Mouse (Mus musculus): ENCODE data around the gene Ninl. TPM values are rescaled to one million over a fixed set of nuclear protein-coding genes. Genes with fewer than 3 reads are reported as not detected.

Ninl gene
- total RNA-seq, 1 experiment: 22.4 TPM

- TF ChIP-seq ZC3H11A (IDR thresholded peaks at IDR 0.05; ENCODE audit: borderline replicate concordance, low read depth, low read length) (no peak), CHD2 (IDR thresholded peaks at IDR 0.05; ENCODE audit: low read depth, low read length) (no peak), ZNF384 (IDR thresholded peaks at IDR 0.05; ENCODE audit: low read depth, low read length) (no peak), MAFK (IDR thresholded peaks at IDR 0.05; ENCODE audit: insufficient read depth, low read depth, low read length) (no peak), HCFC1 (IDR thresholded peaks at IDR 0.05; ENCODE audit: borderline replicate concordance, insufficient read depth, low read length) (no peak)
- H3K4me1 ChIP-seq (ENCODE audit: control insufficient read depth in 2 of 2, insufficient read depth in 2 of 2, low read length in 2 of 2, poor library complexity in 1 of 2): 0 out of 4 replicates have a peak, but pooled peaks cover 0 to under 1% of the 10 kb centered on the region in 2 experiments
These were observed 112.0 kb downstream of the Ninl start for GRCm38 (mm10) chr2:150927038-150927720.

GRCm38 (mm10) chr2:150923505-150923904 lies 115.7 kb downstream of the Ninl start:
- no peak overlapping the region for H3K27ac ChIP-seq (ENCODE audit: insufficient read depth, low read depth, low read length, poor library complexity, severe bottlenecking)
- no peak overlapping the region for H3K4me3 ChIP-seq (ENCODE audit: insufficient read depth in 1 of 2, low read depth in 1 of 2, low read length in 2 of 2, poor library complexity in 1 of 2, severe bottlenecking in 1 of 2)
- in situ Hi-C loops (cut with MboI; ENCODE audit: low sequenced_read_pairs in 2 of 2, unreplicated experiment in 2 of 2): no loop called here
- no peak overlapping the region for H3K9ac ChIP-seq (ENCODE audit: insufficient read depth, low read depth, low read length, poor library complexity, severe bottlenecking)
- H3K9me3 ChIP-seq (ENCODE audit: control insufficient read depth, insufficient read depth, low read depth, low read length): no peaks in the 10 kb centered on the region
- TF ChIP-seq ZNF384 (IDR thresholded peaks at IDR 0.05; ENCODE audit: low read depth, low read length) (no peak), CHD2 (IDR thresholded peaks at IDR 0.05; ENCODE audit: low read depth, low read length) (no peak), HCFC1 (IDR thresholded peaks at IDR 0.05; ENCODE audit: borderline replicate concordance, insufficient read depth, low read length) (no peak), ZC3H11A (IDR thresholded peaks at IDR 0.05; ENCODE audit: borderline replicate concordance, low read depth, low read length) (no peak), MAFK (IDR thresholded peaks at IDR 0.05; ENCODE audit: insufficient read depth, low read depth, low read length) (no peak)
- 0 out of 4 replicates have a peak, but pooled peaks cover 0 to 2% of the 10 kb centered on the region in 2 experiments for H3K4me1 ChIP-seq (ENCODE audit: control insufficient read depth in 2 of 2, insufficient read depth in 2 of 2, low read length in 2 of 2, poor library complexity in 1 of 2)
- no peak for DNase-seq (ENCODE audit: low read depth, low spot score)
- H3K36me3 ChIP-seq (ENCODE audit: control insufficient read depth, insufficient read depth, low read length, poor library complexity, severe bottlenecking): peaks cover 6% of the 10 kb centered on the region

More at GRCm38 (mm10) chr2:150927038-150927720, 112.0 kb downstream of the Ninl start:
- H3K36me3 ChIP-seq (ENCODE audit: control insufficient read depth, insufficient read depth, low read length, poor library complexity, severe bottlenecking): peaks cover 5% of the 10 kb centered on the region
- no peak overlapping the region for H3K4me3 ChIP-seq (ENCODE audit: insufficient read depth in 1 of 2, low read depth in 1 of 2, low read length in 2 of 2, poor library complexity in 1 of 2, severe bottlenecking in 1 of 2)
- no peak for DNase-seq (ENCODE audit: low read depth, low spot score)
- in situ Hi-C loops (cut with MboI; ENCODE audit: low sequenced_read_pairs in 2 of 2, unreplicated experiment in 2 of 2): no loop called here
- no peak overlapping the region for H3K9ac ChIP-seq (ENCODE audit: insufficient read depth, low read depth, low read length, poor library complexity, severe bottlenecking)
- no peak overlapping the region for H3K27ac ChIP-seq (ENCODE audit: insufficient read depth, low read depth, low read length, poor library complexity, severe bottlenecking)
- H3K9me3 ChIP-seq (ENCODE audit: control insufficient read depth, insufficient read depth, low read depth, low read length): no peaks in the 10 kb centered on the region

- Histone ChIP-seq H3K4me1 (ENCODE audit: control insufficient read depth in 2 of 2, insufficient read depth in 2 of 2, low read length in 2 of 2, poor library complexity in 1 of 2) (0 out of 4 replicates have a peak, but pooled peaks cover 0 to 2% of the 10 kb centered on the region in 2 experiments), H3K27ac (ENCODE audit: insufficient read depth, low read depth, low read length, poor library complexity, severe bottlenecking) (no peak overlapping the region), H3K4me3 (ENCODE audit: insufficient read depth in 1 of 2, low read depth in 1 of 2, low read length in 2 of 2, poor library complexity in 1 of 2, severe bottlenecking in 1 of 2) (no peak overlapping the region), H3K36me3 (ENCODE audit: control insufficient read depth, insufficient read depth, low read length, poor library complexity, severe bottlenecking) (peaks cover 6% of the 10 kb centered on the region), H3K9me3 (ENCODE audit: control insufficient read depth, insufficient read depth, low read depth, low read length) (no peaks in the 10 kb centered on the region), H3K9ac (ENCODE audit: insufficient read depth, low read depth, low read length, poor library complexity, severe bottlenecking) (no peak overlapping the region)
- TF ChIP-seq ZC3H11A (IDR thresholded peaks at IDR 0.05; ENCODE audit: borderline replicate concordance, low read depth, low read length): no peak
- no peak for DNase-seq (ENCODE audit: low read depth, low spot score)
- in situ Hi-C loops (cut with MboI; ENCODE audit: low sequenced_read_pairs in 2 of 2, unreplicated experiment in 2 of 2): no loop called here
These were observed 116.2 kb downstream of the Ninl start for GRCm38 (mm10) chr2:150923026-150923425.

GRCm38 (mm10) chr2:150922165-150922564 lies 117.0 kb downstream of the Ninl start:
- Histone ChIP-seq H3K36me3 (ENCODE audit: control insufficient read depth, insufficient read depth, low read length, poor library complexity, severe bottlenecking) (peaks cover 8% of the 10 kb centered on the region), H3K27ac (ENCODE audit: insufficient read depth, low read depth, low read length, poor library complexity, severe bottlenecking) (no peak overlapping the region)
- in situ Hi-C loops (cut with MboI; ENCODE audit: low sequenced_read_pairs in 2 of 2, unreplicated experiment in 2 of 2): no loop called here

More at GRCm38 (mm10) chr2:150922165-150922564, 117.0 kb downstream of the Ninl start:
- no peak for DNase-seq (ENCODE audit: low read depth, low spot score)
- Histone ChIP-seq H3K9me3 (ENCODE audit: control insufficient read depth, insufficient read depth, low read depth, low read length) (no peaks in the 10 kb centered on the region), H3K9ac (ENCODE audit: insufficient read depth, low read depth, low read length, poor library complexity, severe bottlenecking) (no peak overlapping the region), H3K4me1 (ENCODE audit: control insufficient read depth in 2 of 2, insufficient read depth in 2 of 2, low read length in 2 of 2, poor library complexity in 1 of 2) (0 out of 4 replicates have a peak, but pooled peaks cover 0 to 2% of the 10 kb centered on the region in 2 experiments), H3K4me3 (ENCODE audit: insufficient read depth in 1 of 2, low read depth in 1 of 2, low read length in 2 of 2, poor library complexity in 1 of 2, severe bottlenecking in 1 of 2) (no peak overlapping the region)
- TF ChIP-seq ZC3H11A (IDR thresholded peaks at IDR 0.05; ENCODE audit: borderline replicate concordance, low read depth, low read length): no peak
- no peak for TF ChIP-seq ZNF384 (IDR thresholded peaks at IDR 0.05; ENCODE audit: low read depth, low read length)
- TF ChIP-seq MAFK (IDR thresholded peaks at IDR 0.05; ENCODE audit: insufficient read depth, low read depth, low read length): no peak
- TF ChIP-seq HCFC1 (IDR thresholded peaks at IDR 0.05; ENCODE audit: borderline replicate concordance, insufficient read depth, low read length): no peak
- no peak for TF ChIP-seq CHD2 (IDR thresholded peaks at IDR 0.05; ENCODE audit: low read depth, low read length)

Measured in ES-E14 (cell line).